Mouse (Mus musculus) MEL (cell line): ENCODE measurements around the gene Klhl30. TPM values are rescaled to one million over a fixed set of nuclear protein-coding genes. Genes with fewer than 3 reads are reported as not detected.

Experiments
- DNase-seq: peaks from one replicate; pipeline ENCODE4 v3.0.0; 2011; ENCODE audit warnings: low read depth, low spot score
- H3K27ac ChIP-seq: 2 replicates; pipeline ENCODE4 v1.5.1; 2012; ENCODE audit warnings: low read depth, mild to moderate bottlenecking, control low read depth, low read length, moderate library complexity; ENCODE audit not compliant: control insufficient read depth
- H3K27me3 ChIP-seq, 2 experiments: fragments of 150-350 bp in 1 of 2; sonication (generic) in 1 of 2; 2 replicates each; pipeline ENCODE4 v1.6.1; 2012; ENCODE audit warnings: low read length in 2 of 2, mild to moderate bottlenecking in 2 of 2, improper control_type of control experiment in 1 of 2, moderate library complexity in 1 of 2; ENCODE audit not compliant: insufficient read depth in 2 of 2, control insufficient read depth in 1 of 2
- H3K36me3 ChIP-seq, 2 experiments: 2 replicates each; pipeline ENCODE4 v1.6.1; 2012 to 2014; ENCODE audit warnings: low read length in 2 of 2, improper control_type of control experiment in 1 of 2, inconsistent platforms in 1 of 2, mild to moderate bottlenecking in 1 of 2; ENCODE audit not compliant: insufficient read depth in 2 of 2, control insufficient read depth in 1 of 2
- H3K4me1 ChIP-seq, 2 experiments: fragments of 150-350 bp in 1 of 2; sonication (generic) in 1 of 2; 2 replicates each; pipeline ENCODE4 v1.6.1; 2012; ENCODE audit warnings: low read length in 2 of 2, improper control_type of control experiment in 1 of 2, mild to moderate bottlenecking in 1 of 2; ENCODE audit not compliant: insufficient read depth in 2 of 2, control insufficient read depth in 1 of 2
- H3K4me3 ChIP-seq, 2 experiments: fragments of 150-350 bp in 1 of 2; sonication (generic) in 1 of 2; 2 replicates each; pipeline ENCODE4 v1.5.1; 2012; ENCODE audit warnings: low read depth in 2 of 2, low read length in 2 of 2, mild to moderate bottlenecking in 2 of 2, moderate library complexity in 2 of 2, control low read depth in 1 of 2, improper control_type of control experiment in 1 of 2; ENCODE audit not compliant: control insufficient read depth in 1 of 2, insufficient read depth in 1 of 2
- H3K79me2 ChIP-seq: 2 replicates; pipeline ENCODE4 v1.6.1; 2012; ENCODE audit warnings: mild to moderate bottlenecking, low read length, moderate library complexity; ENCODE audit not compliant: control insufficient read depth, poor library complexity, insufficient read depth
- H3K9ac ChIP-seq: 2 replicates; pipeline ENCODE4 v1.6.1; 2012; ENCODE audit warnings: low read depth, mild to moderate bottlenecking, control low read depth, low read length, moderate library complexity; ENCODE audit not compliant: control insufficient read depth, poor library complexity, severe bottlenecking
- H3K9me3 ChIP-seq: fragments of 150-350 bp; sonication (generic); replicated peaks from 2 replicates; pipeline ENCODE4 v1.6.1; 2012; ENCODE audit warnings: mild to moderate bottlenecking, low read length, improper control_type of control experiment, moderate library complexity; ENCODE audit not compliant: insufficient read depth
- BHLHE40 ChIP-seq: IDR thresholded peaks from 2 replicates; pipeline ENCODE4 v1.6.1; 2012; ENCODE audit warnings: low read depth, mild to moderate bottlenecking, inconsistent platforms, low read length, improper control_type of control experiment, borderline replicate concordance
- CHD2 ChIP-seq: IDR thresholded peaks from 2 replicates; pipeline ENCODE4 v1.6.1; 2011; ENCODE audit warnings: low read length, improper control_type of control experiment
- ETS1 ChIP-seq: IDR thresholded peaks from 2 replicates; pipeline ENCODE4 v1.6.1; 2012; ENCODE audit warnings: low read depth, mild to moderate bottlenecking, inconsistent platforms, low read length, improper control_type of control experiment, moderate library complexity
- GABPA ChIP-seq: IDR thresholded peaks from 2 replicates; pipeline ENCODE4 v1.6.1; 2012; ENCODE audit warnings: low read depth, mild to moderate bottlenecking, inconsistent platforms, low read length, improper control_type of control experiment, moderate library complexity
- HCFC1 ChIP-seq: IDR thresholded peaks from 2 replicates; pipeline ENCODE4 v1.6.1; 2012; ENCODE audit warnings: low read depth, mild to moderate bottlenecking, inconsistent platforms, low read length, improper control_type of control experiment, moderate library complexity
- MEF2A ChIP-seq: IDR thresholded peaks from 2 replicates; pipeline ENCODE4 v1.6.1; 2014; ENCODE audit warnings: low read depth, mild to moderate bottlenecking, inconsistent platforms, low read length, improper control_type of control experiment; ENCODE audit not compliant: poor library complexity, insufficient replicate concordance, severe bottlenecking; ENCODE audit errors: extremely low read depth
- MXI1 ChIP-seq: IDR thresholded peaks from 2 replicates; pipeline ENCODE4 v1.6.1; 2011; ENCODE audit warnings: mild to moderate bottlenecking, low read depth, low read length, improper control_type of control experiment
- MYB ChIP-seq: IDR thresholded peaks from 2 replicates; pipeline ENCODE4 v1.6.1; 2011; ENCODE audit warnings: mild to moderate bottlenecking, low read depth, low read length, improper control_type of control experiment
- NELFE ChIP-seq: IDR thresholded peaks from 2 replicates; pipeline ENCODE4 v1.6.1; 2011; ENCODE audit warnings: low read depth, low read length, improper control_type of control experiment
- POLR2A ChIP-seq, 2 experiments: IDR thresholded peaks; 2 replicates each; pipeline ENCODE4 v1.6.1; 2011 to 2012; ENCODE audit warnings: low read length in 2 of 2, mild to moderate bottlenecking in 2 of 2, control low read depth in 1 of 2, improper control_type of control experiment in 1 of 2, low read depth in 1 of 2, moderate library complexity in 1 of 2; ENCODE audit not compliant: control insufficient read depth in 1 of 2, insufficient read depth in 1 of 2, poor library complexity in 1 of 2
- RAD21 ChIP-seq: IDR thresholded peaks from 2 replicates; pipeline ENCODE4 v1.6.1; 2011; ENCODE audit warnings: mild to moderate bottlenecking, low read depth, low read length, improper control_type of control experiment
- SIN3A ChIP-seq: IDR thresholded peaks from 2 replicates; pipeline ENCODE4 v1.6.1; 2012; ENCODE audit warnings: low read length, improper control_type of control experiment, inconsistent platforms
- USF1 ChIP-seq: IDR thresholded peaks from 2 replicates; pipeline ENCODE4 v1.6.1; 2014; ENCODE audit warnings: low read depth, mild to moderate bottlenecking, inconsistent platforms, low read length, improper control_type of control experiment, moderate library complexity
- USF2 ChIP-seq, 2 experiments: IDR thresholded peaks; 2 replicates each; pipeline ENCODE4 v1.6.1; 2011 to 2012; ENCODE audit warnings: improper control_type of control experiment in 2 of 2, low read length in 2 of 2, borderline replicate concordance in 1 of 2, inconsistent platforms in 1 of 2, low read depth in 1 of 2, mild to moderate bottlenecking in 1 of 2; ENCODE audit not compliant: insufficient read depth in 1 of 2
- ZC3H11A ChIP-seq: IDR thresholded peaks from 2 replicates; pipeline ENCODE4 v1.6.1; 2012; ENCODE audit warnings: low read depth, mild to moderate bottlenecking, inconsistent platforms, low read length, improper control_type of control experiment
- ZNF384 ChIP-seq: IDR thresholded peaks from 2 replicates; pipeline ENCODE4 v1.6.1; 2012; ENCODE audit warnings: low read depth, mild to moderate bottlenecking, inconsistent platforms, low read length, improper control_type of control experiment
- polyA plus RNA-seq, 2 experiments: library from polyadenylated mRNA; stranded (reverse) in 1 of 2; unstranded in 1 of 2; fragments of >175 nt in 1 of 2; fragments of >200 nt in 1 of 2; gene quantifications; 2 replicates each; pipeline versions ENCODE4 v1.2.1 to v1.2.4; 2012; ENCODE audit warnings: low replicate concordance in 2 of 2, low read depth in 1 of 2; ENCODE audit not compliant: insufficient read length in 2 of 2, insufficient read depth in 1 of 2, missing spikeins in 1 of 2
- total RNA-seq: library from RNA; depleted of rRNA; stranded (reverse); fragments of 300-350 nt; gene quantifications from 2 replicates; pipeline ENCODE4 v1.2.3, GENCODE M21; 2012

Gene Klhl30
- total and polyA plus RNA-seq, 3 experiments: not detected

GRCm38 (mm10) chr1:91313251-91313650, 37.6 kb upstream of the Klhl30 start:
- Histone ChIP-seq H3K79me2 (no peaks in the 10 kb centered on the region), H3K9me3 (no peaks in the 10 kb centered on the region), H3K9ac (no peak overlapping the region), H3K27ac (no peak overlapping the region), H3K36me3 (peaks cover 0 to 13% of the 10 kb centered on the region in 2 experiments; a peak in 2 of 4 replicates), H3K4me1 (no peaks in the 10 kb centered on the region), H3K27me3 (no peaks in the 10 kb centered on the region), H3K4me3 (no peak overlapping the region)
- DNase-seq: no peak
- TF ChIP-seq ZC3H11A (no peak), USF1 (0 out of 2 replicates have a peak, but pooled peaks have one; percentile 16), MEF2A (no peak)

- Histone ChIP-seq H3K9me3 (no peaks in the 10 kb centered on the region), H3K36me3 (peaks cover 0 to 3% of the 10 kb centered on the region in 2 experiments; a peak in 2 of 4 replicates), H3K27me3 (no peaks in the 10 kb centered on the region), H3K79me2 (no peaks in the 10 kb centered on the region), H3K4me3 (no peak overlapping the region), H3K4me1 (peaks cover 2 to 15% of the 10 kb centered on the region in 2 experiments), H3K9ac (no peak overlapping the region), H3K27ac (no peak overlapping the region)
- TF ChIP-seq HCFC1 (no peak), USF2 (IDR thresholded peaks at IDR 0.05; ENCODE audit: borderline replicate concordance in 1 of 2, insufficient read depth in 1 of 2, low read depth in 1 of 2, low read length in 2 of 2) (no peak), GABPA (no peak), MXI1 (no peak), ZNF384 (no peak), NELFE (no peak), SIN3A (no peak), ETS1 (no peak), USF1 (no peak), BHLHE40 (no peak), RAD21 (no peak), CHD2 (no peak), POLR2A (IDR thresholded peaks at IDR 0.05; ENCODE audit: control insufficient read depth in 1 of 2, insufficient read depth in 1 of 2, low read depth in 1 of 2, low read length in 2 of 2, poor library complexity in 1 of 2) (no peak), MYB (no peak)
- no peak for DNase-seq
These were observed 33.2 kb upstream of the Klhl30 start for GRCm38 (mm10) chr1:91317656-91318055.
